Mouse (Mus musculus): ENCODE data around the gene Col13a1.

DNA sequence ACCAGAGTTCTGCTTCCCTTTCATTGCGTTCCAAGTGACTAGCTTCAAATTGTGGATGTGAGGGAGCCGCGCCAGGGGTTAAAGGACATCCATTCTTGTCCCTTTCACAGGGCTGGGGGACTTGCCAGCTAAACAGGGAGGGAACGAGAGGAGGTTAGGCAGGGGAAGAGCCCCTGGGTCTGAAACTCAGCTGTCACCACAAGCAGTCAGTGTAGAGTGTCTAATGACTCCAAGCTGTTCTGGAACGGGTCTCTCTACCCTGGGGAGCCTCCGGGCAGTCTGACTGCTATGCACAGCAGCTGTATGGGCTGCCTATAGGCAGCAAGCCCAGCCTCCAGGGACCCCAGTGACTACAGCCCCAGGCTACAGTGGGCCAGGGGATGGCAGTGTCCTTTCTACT lies 38.0 kb upstream of the Col13a1 start:
- TF ChIP-seq CTCF (IDR thresholded peaks at IDR 0.05; ENCODE audit: control insufficient read depth, insufficient read depth, insufficient replicate concordance, low read depth, low read length) (no peak), POLR2A (IDR thresholded peaks at IDR 0.05; ENCODE audit: control insufficient read depth, low read depth, low read length) (no peak)
